Mouse (Mus musculus) layer of hippocampus, postnatal 14 days (tissue): Measurements from ENCODE around the gene Sptssa. TPM values are rescaled to one million over a fixed set of nuclear protein-coding genes. Genes with fewer than 3 reads are reported as not detected.

Experiments
- DNase-seq, 2 experiments: peaks; one replicate each; pipeline ENCODE4 v3.0.0; 2021 to 2022; ENCODE audit warnings: low spot score in 2 of 2, mixed read lengths in 1 of 2
- total RNA-seq, 2 experiments: library from RNA; stranded (reverse); gene quantifications; 2 replicates each; pipeline ENCODE4 v1.2.3; 2021

The Sptssa gene
- total RNA-seq, 2 experiments from 2014 or later: 30.9 to 35.2 TPM

DNA sequence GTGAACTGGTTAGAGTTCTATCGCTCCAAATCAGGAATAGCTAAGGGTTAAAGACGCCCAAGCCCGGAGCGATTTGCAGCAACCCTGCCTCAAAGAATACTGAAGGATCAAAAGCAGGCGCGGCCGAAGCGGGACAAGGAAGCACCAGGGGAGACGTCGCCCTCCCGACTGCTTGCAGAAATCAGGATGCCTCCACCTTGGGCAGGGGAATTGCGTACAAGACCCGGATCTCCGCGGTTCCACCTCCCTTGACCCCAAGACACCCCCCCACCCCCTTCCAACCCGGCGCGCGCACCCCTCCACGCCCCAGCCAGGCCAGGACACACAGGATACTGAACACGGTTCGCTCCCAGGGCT, 356 bp downstream of the Sptssa start:
- peak in 1 of 2 experiments; percentile 34 for DNase-seq

DNA sequence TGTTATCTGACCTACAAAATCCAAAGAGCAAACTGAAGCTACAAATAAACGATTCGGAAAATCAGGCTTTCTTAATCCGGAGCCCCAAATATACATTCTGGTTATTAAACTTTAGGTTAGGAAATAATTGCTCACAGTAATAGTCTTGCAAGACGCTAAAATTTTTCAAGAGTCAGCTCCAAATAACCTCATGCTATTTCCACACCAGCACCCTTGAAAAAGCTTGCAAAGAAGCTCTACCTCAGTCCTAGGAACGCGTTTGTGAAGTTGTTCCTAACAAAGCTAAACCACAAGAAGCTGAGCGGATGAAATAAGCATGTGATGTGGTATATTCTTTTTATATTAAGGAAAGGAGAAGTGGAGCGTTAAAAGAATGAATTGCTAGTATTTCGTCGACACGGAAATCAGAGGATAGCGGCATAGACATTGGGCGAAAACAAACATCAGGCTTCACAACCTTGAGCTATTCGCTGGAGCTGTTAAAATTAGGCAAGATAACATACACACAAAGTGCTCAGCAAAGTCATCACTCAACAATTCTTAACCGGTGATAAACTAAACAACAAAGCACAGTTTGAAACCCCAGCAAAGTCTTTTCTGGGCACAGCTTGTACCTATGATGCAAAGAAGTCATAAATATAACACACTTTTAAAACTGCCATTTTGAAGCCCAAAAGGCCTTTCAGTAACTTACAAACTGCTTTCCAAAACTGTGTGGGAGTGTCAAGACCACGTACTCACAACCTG, 908 bp downstream of the Sptssa start:
- DNase-seq: no peak

DNA sequence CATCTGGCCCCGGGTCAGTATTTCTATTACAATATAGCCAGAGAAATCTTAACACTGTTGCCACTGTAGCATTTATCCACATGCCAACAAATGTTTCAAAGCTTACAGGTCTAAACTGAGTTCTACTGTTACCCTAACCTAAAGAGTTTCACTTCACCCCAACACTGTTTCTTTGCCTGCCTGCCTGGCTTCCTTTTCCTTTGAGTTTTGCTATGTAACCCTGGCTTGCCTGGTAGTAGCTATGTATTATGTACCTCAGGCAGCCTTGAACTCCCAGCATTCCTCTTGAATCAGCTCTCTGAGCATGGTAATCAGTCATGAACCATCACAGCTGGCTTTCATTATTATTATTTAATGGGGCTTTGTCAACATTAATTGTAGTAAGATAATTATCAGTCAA, 1.6 kb downstream of the Sptssa start:
- no peak for DNase-seq

DNA sequence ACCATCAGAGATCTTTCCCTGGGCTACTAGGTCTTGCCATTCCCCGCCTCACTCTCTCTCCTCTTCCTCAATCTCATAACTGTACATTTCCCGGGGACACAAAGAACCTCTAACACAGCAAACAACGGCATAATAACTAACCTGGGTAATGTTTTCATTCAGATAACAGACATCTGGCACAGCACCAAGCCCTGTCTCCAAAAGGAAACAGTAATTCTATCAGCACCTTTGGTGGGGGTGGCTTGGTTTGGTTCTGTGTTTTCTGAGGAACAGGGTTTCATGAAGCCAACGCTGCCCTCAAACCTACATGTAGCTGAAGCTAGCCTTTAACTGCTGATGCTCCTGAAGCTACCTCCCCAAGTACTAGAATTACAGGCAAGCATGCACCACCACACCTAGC, 2.2 kb downstream of the Sptssa start:
- no peak for DNase-seq

DNA sequence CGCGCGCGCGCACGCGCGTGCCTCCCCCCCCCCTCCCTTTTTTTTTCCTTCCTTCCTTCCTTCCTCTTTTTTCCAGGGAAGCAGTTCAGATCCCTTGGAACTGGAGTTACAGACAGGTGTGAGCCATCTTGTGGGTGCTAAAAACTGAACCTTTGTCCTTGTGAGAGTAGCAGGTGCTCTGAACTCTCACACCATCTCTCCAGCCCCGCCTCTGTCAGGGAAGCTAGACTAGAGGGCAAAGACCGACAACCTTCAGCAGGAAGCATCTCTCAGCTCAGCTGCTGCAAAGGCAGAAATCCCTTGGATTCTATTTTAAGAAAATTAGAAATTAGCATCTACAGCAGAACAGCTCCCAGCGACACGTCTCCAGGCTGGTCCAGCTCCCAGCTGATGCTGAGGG, 4.0 kb downstream of the Sptssa start:
- no peak for DNase-seq

DNA sequence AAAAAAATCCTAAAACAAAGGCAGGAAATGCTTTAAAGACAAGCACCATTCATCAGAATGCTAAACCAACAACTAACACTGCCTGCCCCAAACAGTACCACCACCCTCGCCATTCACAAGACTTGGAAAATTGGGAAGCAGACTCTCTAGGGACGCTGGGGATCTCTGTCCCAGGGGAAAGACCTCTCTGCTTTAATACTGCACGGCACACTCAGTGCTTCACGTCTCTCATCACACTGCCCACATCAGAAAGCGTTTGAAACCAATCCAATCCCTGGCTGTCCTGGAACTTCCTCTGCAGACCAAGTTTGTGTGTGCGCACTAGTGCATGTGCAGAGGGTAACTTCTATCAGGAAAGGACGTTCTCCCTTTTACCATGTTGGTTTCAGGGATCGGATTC, 4.6 kb downstream of the Sptssa start:
- DNase-seq: no peak

DNA sequence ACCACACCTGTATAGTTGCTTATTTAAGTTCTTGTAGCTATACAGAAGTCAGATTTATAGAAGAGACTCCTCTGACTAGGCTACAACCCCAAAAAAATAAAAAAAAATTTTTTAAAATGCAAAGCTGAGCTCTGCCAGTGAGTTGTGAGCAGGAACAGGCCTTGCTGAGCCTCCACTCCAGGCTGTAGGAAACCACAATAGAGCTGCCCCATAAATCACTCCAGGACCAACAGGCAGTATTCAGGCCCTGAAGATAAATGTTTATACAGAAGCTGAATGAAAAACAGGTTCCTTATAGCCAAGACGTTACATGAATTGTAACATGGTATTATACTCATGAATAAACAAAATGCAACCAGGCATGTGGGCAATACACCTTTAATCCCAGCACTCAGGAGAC, 5.2 kb downstream of the Sptssa start:
- DNase-seq: no peak

DNA sequence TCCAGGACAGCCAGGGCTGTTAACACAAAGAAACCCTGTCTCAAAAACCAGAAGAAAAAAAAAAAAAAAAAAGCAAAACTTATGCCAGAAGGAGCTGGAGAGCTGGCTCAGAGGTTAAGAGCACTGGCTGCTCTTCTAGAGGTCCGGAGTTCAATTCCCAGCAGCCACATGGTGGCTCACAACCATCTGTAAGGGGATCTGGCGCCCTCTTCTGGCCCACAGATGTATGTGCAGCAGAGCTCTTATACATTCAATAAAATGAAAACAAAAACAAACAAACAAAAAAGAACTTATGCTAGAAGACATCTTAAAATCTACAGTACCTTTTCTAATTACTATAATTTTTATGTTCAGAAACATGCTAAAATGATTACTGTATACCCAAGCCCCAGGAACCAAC, 11.4 kb downstream of the Sptssa start:
- no peak for DNase-seq

DNA sequence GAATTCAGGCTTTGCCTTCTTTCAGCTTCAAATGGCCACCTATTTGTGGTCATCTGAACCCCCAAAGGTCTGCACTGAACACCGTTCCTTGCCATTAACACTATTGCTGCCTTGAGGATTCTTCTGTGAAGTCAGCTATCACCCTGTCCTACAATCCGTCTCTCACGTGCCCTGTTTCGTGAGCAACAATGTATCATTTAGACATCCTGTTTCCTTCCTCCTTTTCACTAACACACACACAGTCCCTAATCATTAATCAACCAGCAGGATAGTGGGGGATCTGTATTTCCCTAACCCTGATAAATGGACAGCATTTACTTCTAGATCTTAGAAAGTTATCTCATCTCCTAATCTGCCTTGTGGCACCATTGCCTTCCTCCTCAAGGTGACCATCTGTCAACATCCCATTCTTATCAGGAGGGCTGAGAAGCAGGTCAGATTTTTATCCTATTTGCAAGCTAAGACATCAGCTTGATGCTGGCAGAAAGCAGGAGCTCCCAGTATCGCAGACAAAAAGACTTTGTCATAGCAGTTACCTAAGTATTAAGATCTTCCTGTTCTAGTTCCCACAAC, 13.0 kb downstream of the Sptssa start:
- no peak for DNase-seq

DNA sequence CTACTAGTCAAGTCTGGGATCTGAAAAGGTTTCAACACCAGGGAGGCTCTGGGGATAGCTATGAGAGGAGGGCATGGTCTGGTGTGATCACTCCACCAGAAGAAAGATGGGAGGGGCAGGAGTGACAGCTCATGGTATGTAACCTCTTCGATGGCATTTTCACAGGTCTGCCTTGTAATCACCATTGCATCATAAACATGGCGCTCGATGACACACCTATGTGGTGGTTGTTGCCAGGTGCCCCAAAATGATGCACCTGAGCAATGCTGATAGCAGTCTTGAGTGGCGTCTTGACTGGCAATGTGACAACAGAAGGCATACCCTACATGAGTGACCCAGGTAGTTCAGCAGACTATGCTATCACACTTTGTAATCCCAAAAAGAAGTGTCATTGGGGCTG, 15.0 kb downstream of the Sptssa start:
- DNase-seq: no peak

DNA sequence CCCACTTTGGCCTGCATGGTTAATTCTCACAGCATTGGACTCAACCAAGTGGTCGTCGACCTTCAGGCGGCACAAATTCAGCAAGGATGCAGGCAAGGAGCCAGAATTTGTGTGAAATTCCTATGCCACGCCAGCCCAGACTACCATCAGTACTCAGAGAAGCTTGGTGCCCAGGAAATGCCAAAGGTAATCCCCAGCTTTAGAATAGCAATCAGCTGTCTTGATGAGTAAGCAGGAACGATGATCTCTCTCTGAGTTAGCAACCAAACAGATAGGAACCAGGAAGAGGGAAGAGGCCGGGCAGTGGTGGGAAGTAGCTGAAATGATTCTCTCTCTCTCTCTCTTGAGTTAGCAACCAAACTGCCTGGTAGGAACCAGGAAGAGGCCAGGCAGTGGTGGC, 16.1 kb downstream of the Sptssa start:
- no peak for DNase-seq

DNA sequence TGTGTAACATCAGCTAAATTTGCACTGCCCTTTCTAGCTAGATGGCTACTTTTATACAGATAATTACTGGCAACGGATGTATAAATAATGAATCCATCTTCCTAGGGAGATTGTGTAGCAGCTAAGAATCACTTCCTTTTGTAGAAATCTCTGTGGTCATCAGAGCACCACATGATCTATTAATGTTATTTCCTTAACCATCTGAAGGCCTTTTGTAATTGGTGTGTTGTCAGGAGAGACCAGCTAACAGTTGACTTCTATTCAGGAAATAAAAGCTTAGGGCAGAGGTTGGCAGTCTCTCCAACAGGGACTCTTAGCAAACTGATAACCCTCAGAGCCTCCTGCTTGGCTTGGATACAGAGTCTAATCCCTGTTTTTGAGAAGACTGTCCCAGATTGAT, 19.3 kb downstream of the Sptssa start:
- no peak for DNase-seq

DNA sequence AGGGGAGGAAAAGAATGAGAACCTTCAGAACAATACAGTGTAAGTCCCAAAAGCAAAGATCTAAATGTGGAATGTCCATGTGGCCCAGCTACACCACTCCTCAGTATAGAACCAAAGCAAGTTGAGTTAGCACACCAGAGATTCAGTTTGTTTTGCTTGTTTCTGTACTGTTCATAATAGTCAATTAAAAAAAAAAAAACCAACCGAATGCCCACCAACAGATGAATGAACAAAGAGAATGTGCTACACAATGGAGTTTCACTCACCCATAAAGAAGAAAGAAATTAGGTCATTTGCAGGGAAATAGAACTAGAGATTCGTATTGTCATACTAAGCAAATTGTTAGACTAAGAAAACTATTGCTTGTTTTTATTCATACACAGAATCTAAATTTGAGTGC, 24.2 kb downstream of the Sptssa start:
- no peak for DNase-seq

DNA sequence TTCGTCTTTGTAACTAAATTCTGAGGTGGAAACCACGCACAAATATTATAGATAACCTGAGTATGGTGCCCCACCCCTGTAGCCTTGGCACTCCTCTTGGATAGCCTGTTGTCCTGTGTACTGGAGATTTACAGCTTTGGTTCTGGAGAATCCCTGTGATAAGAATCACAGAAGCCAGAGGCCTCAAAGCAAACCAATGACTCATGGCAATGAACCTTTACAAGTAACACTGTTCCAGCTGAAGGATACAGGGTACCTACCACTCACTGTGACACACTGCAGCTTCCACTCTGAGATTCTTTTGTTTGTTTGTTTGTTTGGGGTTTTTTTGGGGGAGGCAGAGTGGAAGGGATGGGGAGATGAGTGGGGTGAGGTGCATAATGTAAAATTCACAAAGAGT, 34.4 kb downstream of the Sptssa start:
- DNase-seq: no peak

DNA sequence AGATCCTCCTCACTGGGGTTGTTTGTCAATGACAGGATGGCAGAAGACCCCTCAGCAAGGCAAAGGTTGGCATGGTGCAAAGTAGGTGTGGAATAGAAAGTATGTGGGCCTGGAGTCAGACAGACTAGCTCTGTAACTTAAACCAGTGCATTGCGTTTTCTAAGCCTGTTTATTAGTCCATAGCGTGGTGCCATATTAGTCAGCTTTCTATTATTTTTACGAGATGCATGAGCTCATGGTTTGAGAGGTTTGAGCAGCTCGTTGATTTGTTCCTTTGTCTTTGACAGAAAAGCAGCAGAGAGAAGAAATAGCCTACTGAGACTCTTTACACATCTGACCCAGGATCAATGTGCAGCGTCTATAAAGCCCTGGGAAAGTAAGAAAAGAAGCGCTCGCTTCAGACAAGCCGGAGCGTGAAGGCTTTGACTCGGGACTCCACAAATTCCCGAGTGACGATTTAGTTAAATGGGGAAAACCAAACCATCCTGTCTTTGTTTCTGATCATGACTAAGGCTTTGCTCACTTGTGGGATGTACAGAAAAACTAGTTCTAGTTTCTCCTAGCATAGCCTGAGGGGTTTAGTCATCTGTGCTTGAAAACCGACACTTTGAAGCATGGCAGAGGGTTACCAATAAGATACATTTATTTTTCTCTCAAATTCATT, 36.2 kb downstream of the Sptssa start:
- DNase-seq: no peak

DNA sequence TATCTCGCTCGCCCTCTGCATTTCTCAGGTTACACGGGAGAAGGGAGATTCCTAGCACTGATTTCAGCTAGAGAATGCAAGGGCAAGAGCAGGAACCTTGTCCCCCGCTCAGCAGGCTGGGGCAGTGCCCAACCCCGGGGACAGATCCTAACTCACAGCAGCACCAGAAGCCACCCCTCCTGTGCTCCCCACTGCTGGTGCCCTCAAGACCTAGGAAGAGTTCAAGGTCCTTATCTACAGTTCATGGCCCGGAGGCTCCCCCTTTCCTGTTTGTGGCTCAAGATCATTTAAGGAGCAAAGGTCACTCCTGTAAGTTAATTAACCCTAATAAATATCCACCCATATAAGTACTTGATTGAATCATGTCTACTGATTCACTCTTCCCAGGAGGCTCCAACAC, 47.4 kb downstream of the Sptssa start:
- DNase-seq: no peak

DNA sequence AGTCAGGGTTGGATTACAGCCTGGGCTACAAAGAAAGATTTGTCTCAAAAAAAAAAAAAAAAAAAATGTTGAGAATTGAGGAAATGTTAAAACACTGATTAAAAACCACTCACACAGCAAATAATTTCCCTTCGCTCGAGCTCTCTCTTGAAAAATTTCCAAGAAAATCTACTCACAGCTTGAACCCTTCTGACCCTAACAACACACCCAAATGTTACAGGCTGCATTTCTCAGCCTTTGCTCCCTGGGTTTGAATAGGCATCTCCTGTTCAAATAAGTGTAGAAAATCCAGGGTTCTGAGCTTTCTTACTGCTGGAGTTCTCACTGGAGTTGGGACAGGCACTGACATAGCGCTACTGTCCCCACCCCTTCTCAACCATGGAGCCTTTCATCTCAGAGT, 51.2 kb downstream of the Sptssa start:
- no peak for DNase-seq

DNA sequence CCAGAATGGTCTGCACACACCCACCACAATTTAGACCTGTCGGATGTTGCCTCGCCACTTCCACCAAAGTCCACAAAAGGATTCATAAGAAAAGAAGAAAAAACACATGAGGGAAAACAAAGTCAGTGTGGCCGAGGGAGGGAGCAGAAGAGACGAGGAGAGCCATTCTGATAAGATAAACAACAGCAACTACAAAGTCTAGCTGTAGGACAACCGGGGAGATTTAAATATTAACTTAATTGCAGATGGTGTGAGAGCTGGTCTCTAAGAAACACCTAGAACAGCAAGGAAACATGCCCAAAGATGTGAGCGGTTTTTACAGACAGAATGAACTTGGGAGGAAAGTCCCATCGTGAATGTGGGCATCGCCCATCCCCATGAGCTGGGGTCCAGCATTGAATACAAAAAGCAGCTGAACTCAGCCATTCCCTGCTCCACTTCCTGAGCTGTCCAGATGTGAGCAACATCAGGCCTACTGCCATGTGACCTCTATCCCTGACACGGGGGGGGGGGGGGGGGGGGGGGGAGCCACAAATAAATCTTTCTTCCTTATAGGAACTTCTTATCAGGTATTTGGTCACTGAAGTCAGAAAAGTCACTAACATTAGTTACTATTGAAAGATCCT, 52.7 kb downstream of the Sptssa start:
- no peak for DNase-seq

DNA sequence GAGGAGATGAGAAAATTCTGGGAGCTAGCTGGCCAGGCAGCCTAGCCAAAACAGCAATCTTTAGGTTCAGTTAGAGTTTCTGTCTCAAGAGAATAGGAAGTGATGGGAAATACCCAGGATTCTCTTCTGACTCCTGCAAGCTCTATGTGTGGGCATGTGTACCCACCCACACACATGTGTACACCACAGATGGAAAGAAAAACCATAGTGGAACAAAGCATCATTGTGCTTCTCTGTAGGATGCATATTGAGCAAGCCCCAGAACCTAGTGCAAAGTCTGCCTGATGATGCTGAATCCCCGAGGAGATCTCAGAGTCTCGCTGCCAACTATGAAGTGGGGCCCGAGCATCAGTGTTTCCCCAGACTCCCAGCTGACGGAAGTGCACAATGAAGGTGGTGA, 55.9 kb downstream of the Sptssa start:
- DNase-seq: peak; percentile 22 to 75

DNA sequence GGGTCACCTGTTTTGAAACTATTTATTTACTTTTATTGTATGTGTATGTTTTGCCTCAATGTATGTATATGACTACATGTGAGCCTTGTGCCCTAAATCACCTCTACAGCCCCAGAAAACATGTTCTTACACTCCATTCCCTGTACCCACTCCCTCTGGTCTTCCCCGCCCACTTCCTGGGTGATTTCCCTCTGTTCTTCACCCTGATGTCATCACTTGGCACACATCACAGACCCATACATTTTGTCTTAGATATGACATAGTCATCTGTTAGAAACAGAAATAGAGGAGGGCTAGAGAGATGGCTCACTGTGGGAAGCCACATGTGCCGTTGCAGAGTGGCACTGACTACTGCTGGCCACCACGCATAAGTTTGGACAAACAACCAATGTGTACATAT, 58.0 kb downstream of the Sptssa start:
- no peak for DNase-seq

DNA sequence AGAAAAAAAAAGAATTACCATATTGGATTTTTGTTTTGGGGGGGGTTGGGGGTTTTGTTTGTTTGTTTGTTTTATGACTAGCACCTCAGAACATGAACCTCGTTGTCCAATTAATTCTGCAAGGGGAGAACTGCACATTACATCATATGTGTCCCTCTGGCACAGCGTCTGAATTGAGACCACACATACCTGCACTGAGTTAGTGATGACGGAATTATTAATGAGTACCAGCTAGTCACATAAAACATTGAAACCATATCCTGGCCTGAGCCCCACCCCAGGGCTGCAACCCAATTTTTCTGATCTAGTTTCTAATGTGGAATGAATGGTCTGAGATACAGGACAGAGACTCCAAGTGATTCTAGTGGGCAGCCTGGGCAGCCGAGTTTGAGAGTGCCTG, 59.7 kb downstream of the Sptssa start:
- DNase-seq: no peak
